Mouse (Mus musculus) lung, postnatal 0 days (tissue): ENCODE data around the gene B4galnt1. TPM values are rescaled to one million over a fixed set of nuclear protein-coding genes. Genes with fewer than 3 reads are reported as not detected.
A peak's percentile ranks its signal among the peaks of the same experiment; 100 is the strongest.

Experiments
- ATAC-seq: fragments of 200-750 bp; cut with Nextera tagmentation; 2 replicates; pipeline ENCODE4 v1.8.0; 2017; ENCODE audit warnings: moderate library complexity
- DNase-seq: peaks from one replicate; pipeline ENCODE4 v3.0.0-alpha.2; 2016; ENCODE audit warnings: low spot score
- H3K27ac ChIP-seq: fragments of 300-500 bp; sonication (generic); 2 replicates; pipeline ENCODE4 v1.5.1; 2014; ENCODE audit warnings: antibody characterized with exemption, mild to moderate bottlenecking, low read length, mixed read lengths
- H3K27me3 ChIP-seq: fragments of 300-500 bp; sonication (generic); replicated peaks from 2 replicates; pipeline ENCODE4 v1.6.1; 2014; ENCODE audit warnings: low read length, mixed read lengths; ENCODE audit not compliant: insufficient read depth
- H3K36me3 ChIP-seq: fragments of 300-500 bp; sonication (generic); 2 replicates; pipeline ENCODE4 v1.6.1; 2014; ENCODE audit warnings: low read length, mixed read lengths; ENCODE audit not compliant: insufficient read depth
- H3K4me1 ChIP-seq: fragments of 300-500 bp; sonication (generic); 2 replicates; pipeline ENCODE4 v1.6.1; 2014; ENCODE audit warnings: antibody characterized with exemption, low read depth, low read length, mixed read lengths; ENCODE audit not compliant: insufficient read depth
- H3K4me2 ChIP-seq: fragments of 300-500 bp; sonication (generic); replicated peaks from 2 replicates; pipeline ENCODE4 v1.6.1; 2014; ENCODE audit warnings: low read depth, mild to moderate bottlenecking, low read length, moderate library complexity, mixed read lengths
- H3K4me3 ChIP-seq: fragments of 300-500 bp; sonication (generic); 2 replicates; pipeline ENCODE4 v1.5.1; 2014; ENCODE audit warnings: low read depth, low read length
- H3K9ac ChIP-seq: fragments of 300-500 bp; sonication (generic); replicated peaks from 2 replicates; pipeline ENCODE4 v1.6.1; 2014; ENCODE audit warnings: low read depth, mild to moderate bottlenecking
- H3K9me3 ChIP-seq: fragments of 300-500 bp; sonication (generic); 2 replicates; pipeline ENCODE4 v1.6.1; 2016; ENCODE audit warnings: low read length, mixed read lengths
- CTCF ChIP-seq: IDR thresholded peaks from 2 replicates; pipeline ENCODE4 v1.5.1; 2016; ENCODE audit warnings: antibody characterized with exemption, mild to moderate bottlenecking
- EP300 ChIP-seq: IDR thresholded peaks from 2 replicates; pipeline ENCODE4 v1.6.1; 2016; ENCODE audit warnings: antibody characterized with exemption, mild to moderate bottlenecking, control low read depth
- WGBS: fragments of 180-500 bp; shearing (Covaris S2); extraction: QIAGEN DNeasy Blood & Tissue Kit; methylation state at CpG from one replicate; pipeline ENCODE4 v1.1.7; 2014; 5-methylcytosine and 5-hydroxymethylcytosine counted together
- polyA plus RNA-seq: library from polyadenylated mRNA; unstranded; fragments of >200 nt; fragmentation: Nextera tagmentation; extraction: Ambion mirVana; gene quantifications from 2 replicates; pipeline ENCODE4 v1.2.1, GENCODE M21; 2015

The B4galnt1 gene
- polyA plus RNA-seq, 1 experiment from 2014 or later = 9.6 TPM

DNA sequence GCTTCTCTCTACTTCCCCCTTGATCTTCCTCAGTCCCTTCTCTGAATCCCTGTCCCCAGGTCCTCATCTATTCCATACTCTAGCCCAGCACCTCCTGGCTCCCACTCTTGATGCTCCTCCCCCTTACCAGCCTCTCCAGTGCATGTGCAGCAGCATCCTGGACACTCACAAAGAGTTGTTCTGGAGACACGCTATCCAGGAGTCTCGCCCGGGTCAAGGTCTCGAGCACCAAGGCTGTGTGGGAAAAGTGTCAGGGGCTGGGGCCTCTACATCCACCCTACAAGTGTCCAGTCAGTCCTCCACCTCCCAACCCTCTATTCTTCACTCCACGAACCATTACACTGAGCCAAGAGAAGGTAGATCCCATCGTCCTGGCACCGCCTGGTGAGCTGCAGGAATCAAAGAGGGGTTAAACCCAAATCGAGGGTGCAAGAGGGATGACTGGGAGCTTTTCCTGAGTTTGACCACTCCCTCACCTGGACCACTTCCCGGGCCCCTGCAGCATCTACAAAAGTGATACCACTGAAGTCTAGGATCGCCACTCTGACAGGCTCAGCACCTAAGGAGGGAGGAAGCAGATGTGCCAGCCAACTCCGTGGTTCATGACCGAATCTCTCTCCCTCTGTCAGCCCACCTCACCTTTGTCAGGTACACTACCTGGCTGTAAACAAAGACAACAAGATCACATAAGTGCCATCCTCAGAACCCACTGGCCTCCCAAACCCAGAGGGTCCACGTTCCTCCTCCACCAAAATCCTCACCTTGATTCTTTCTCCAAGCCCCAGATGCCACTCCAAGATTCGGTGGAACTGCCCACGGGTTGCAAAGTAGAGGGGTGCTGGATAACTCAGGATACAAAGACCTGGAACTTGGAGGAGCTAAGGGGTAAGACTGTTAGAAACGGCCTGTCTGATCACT is 8.4 kb downstream of the B4galnt1 start:
- Histone ChIP-seq H3K4me3 (no peak overlapping the region), H3K36me3 (no peaks in the 10 kb centered on the region), H3K4me2 (no peak overlapping the region), H3K27ac (no peak overlapping the region), H3K9ac (no peak overlapping the region), H3K4me1 (peaks cover 7% of the 10 kb centered on the region), H3K27me3 (peaks cover 50% of the 10 kb centered on the region), H3K9me3 (no peaks in the 10 kb centered on the region)
- 76% methylated on average over 16 of the region's 16 CpGs for WGBS
- DNase-seq = no peak
- ATAC-seq = no peak
- no peak for TF ChIP-seq CTCF
- no peak for TF ChIP-seq EP300

GRCm38 (mm10) chr10:127174170-127174569 is 9.1 kb downstream of the B4galnt1 start:
- 78% methylated on average over 7 of the region's 7 CpGs for WGBS

GRCm38 (mm10) chr10:127176228-127176627 is 11.2 kb downstream of the B4galnt1 start:
- Histone ChIP-seq H3K9ac (no peak overlapping the region), H3K4me3 (no peak overlapping the region), H3K27ac (no peak overlapping the region), H3K9me3 (no peaks in the 10 kb centered on the region), H3K36me3 (no peaks in the 10 kb centered on the region), H3K4me1 (peaks cover 4% of the 10 kb centered on the region), H3K27me3 (peaks cover 57% of the 10 kb centered on the region), H3K4me2 (no peak overlapping the region)
- ATAC-seq (no peak), DNase-seq (no peak)
- TF ChIP-seq CTCF (0 out of 2 replicates have a peak, but pooled peaks have one; percentile 7), EP300 (no peak)
- WGBS = 34% methylated on average over 3 of the region's 3 CpGs

More at GRCm38 (mm10) chr10:127174170-127174569, 9.1 kb downstream of the B4galnt1 start:
- TF ChIP-seq CTCF (no peak), EP300 (no peak)
- DNase-seq = no peak
- Histone ChIP-seq H3K9me3 (no peaks in the 10 kb centered on the region), H3K4me2 (no peak overlapping the region), H3K27me3 (peaks cover 55% of the 10 kb centered on the region), H3K4me3 (no peak overlapping the region), H3K9ac (no peak overlapping the region), H3K4me1 (peaks cover 7% of the 10 kb centered on the region), H3K36me3 (no peaks in the 10 kb centered on the region), H3K27ac (no peak overlapping the region)
- no peak for ATAC-seq

GRCm38 (mm10) chr10:127176756-127177155 is 11.7 kb downstream of the B4galnt1 start:
- H3K4me1 ChIP-seq = peaks cover 4% of the 10 kb centered on the region
- no peak overlapping the region for H3K9ac ChIP-seq
- H3K27ac ChIP-seq = no peak overlapping the region
- no peak overlapping the region for H3K4me2 ChIP-seq
- TF ChIP-seq CTCF (no peak), EP300 (no peak)
- H3K9me3 ChIP-seq = no peaks in the 10 kb centered on the region
- no peak for ATAC-seq
- peaks cover 53% of the 10 kb centered on the region for H3K27me3 ChIP-seq
- H3K4me3 ChIP-seq = no peak overlapping the region
- H3K36me3 ChIP-seq = no peaks in the 10 kb centered on the region
- DNase-seq = no peak
- WGBS = 6% methylated on average over 7 of the region's 7 CpGs

DNA sequence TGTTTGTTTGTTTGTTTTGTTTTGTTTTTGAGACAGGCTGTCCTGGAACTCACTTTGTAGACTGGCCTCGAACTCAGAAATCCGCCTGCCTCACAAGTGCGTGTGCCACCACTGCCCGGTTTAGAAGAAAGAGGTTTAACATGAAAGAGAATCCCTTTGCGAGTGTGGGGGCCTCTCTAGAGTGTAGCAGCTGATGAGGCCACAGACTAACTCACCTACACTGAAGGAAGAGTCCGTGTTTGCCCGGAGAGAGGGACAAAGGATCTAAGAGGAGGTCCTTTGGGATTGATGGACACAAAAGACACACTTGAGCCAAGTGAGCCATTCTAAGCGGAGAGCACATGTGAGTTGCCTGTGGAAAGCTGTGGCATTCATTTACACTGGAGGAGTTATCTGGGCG is 12.2 kb downstream of the B4galnt1 start:
- Histone ChIP-seq H3K9ac (no peak overlapping the region), H3K27me3 (peaks cover 53% of the 10 kb centered on the region), H3K9me3 (no peaks in the 10 kb centered on the region), H3K4me2 (no peak overlapping the region), H3K4me3 (no peak overlapping the region), H3K27ac (no peak overlapping the region), H3K36me3 (no peaks in the 10 kb centered on the region), H3K4me1 (peaks cover 4% of the 10 kb centered on the region)
- no peak for DNase-seq
- no peak for TF ChIP-seq CTCF
- no peak for TF ChIP-seq EP300
- no peak for ATAC-seq
- WGBS = 13% methylated on average over 9 of the region's 9 CpGs

GRCm38 (mm10) chr10:127177719-127178118 is 12.7 kb downstream of the B4galnt1 start:
- Histone ChIP-seq H3K4me1 (peaks cover 4% of the 10 kb centered on the region), H3K9ac (no peak overlapping the region), H3K27ac (no peak overlapping the region), H3K27me3 (peaks cover 56% of the 10 kb centered on the region), H3K36me3 (no peaks in the 10 kb centered on the region), H3K9me3 (no peaks in the 10 kb centered on the region), H3K4me3 (peak overlapping the region; percentile 19), H3K4me2 (peak overlapping the region; percentile 51)
- under 1% methylated on average over 23 of the region's 23 CpGs for WGBS
- ATAC-seq (peak; percentile 64), DNase-seq (peak; percentile 84)
- peak; percentile 90 for TF ChIP-seq CTCF
- TF ChIP-seq EP300 = no peak
